Mouse (Mus musculus): Measurements from ENCODE around the gene Rab11fip3.

GRCm38 (mm10) chr17:25957586-25958051 lies 111.7 kb downstream of the Rab11fip3 start:
- TF ChIP-seq CTCF (IDR thresholded peaks at IDR 0.05; ENCODE audit: low read depth) (no peak), EP300 (IDR thresholded peaks at IDR 0.05; ENCODE audit: low read depth) (no peak)
